Mouse (Mus musculus) stomach, embryonic 15.5 days (tissue): ENCODE results near the gene Gm10260. TPM values are rescaled to one million over a fixed set of nuclear protein-coding genes. Genes with fewer than 3 reads are reported as not detected.

Source experiments
- ATAC-seq: fragments of 200-750 bp; cut with Nextera tagmentation; 2 replicates; pipeline ENCODE4 v1.8.0; 2017; ENCODE audit warnings: low read depth, moderate number of reproducible peaks, moderate TSS enrichment; ENCODE audit not compliant: insufficient read depth, low FRiP score
- H3K27ac ChIP-seq: fragments of 300-500 bp; sonication (generic); 2 replicates; pipeline ENCODE4 v1.5.1; 2015; ENCODE audit warnings: mild to moderate bottlenecking, inconsistent platforms
- H3K27me3 ChIP-seq: fragments of 300-500 bp; sonication (generic); replicated peaks from 2 replicates; pipeline ENCODE4 v1.6.1; 2015; ENCODE audit warnings: inconsistent platforms
- H3K36me3 ChIP-seq: fragments of 300-500 bp; sonication (generic); 2 replicates; pipeline ENCODE4 v1.6.1; 2015; ENCODE audit warnings: inconsistent platforms
- H3K4me1 ChIP-seq: fragments of 300-500 bp; sonication (generic); 2 replicates; pipeline ENCODE4 v1.6.1; 2015; ENCODE audit warnings: inconsistent platforms
- H3K4me2 ChIP-seq: fragments of 300-500 bp; sonication (generic); 2 replicates; pipeline ENCODE4 v1.6.1; 2015; ENCODE audit warnings: mild to moderate bottlenecking, inconsistent platforms
- H3K4me3 ChIP-seq: fragments of 300-500 bp; sonication (generic); replicated peaks from 2 replicates; pipeline ENCODE4 v1.5.1; 2015; ENCODE audit warnings: inconsistent platforms
- H3K9ac ChIP-seq: fragments of 300-500 bp; sonication (generic); 2 replicates; pipeline ENCODE4 v1.6.1; 2015; ENCODE audit warnings: inconsistent platforms
- H3K9me3 ChIP-seq: fragments of 300-500 bp; sonication (generic); 2 replicates; pipeline ENCODE4 v1.6.1; 2016; ENCODE audit warnings: inconsistent platforms
- WGBS: fragments of 180-500 bp; shearing (Covaris S2); methylation state at CpG from one replicate; pipeline ENCODE4 v1.1.7; 2015; 5-methylcytosine and 5-hydroxymethylcytosine counted together
- polyA plus RNA-seq: library from polyadenylated mRNA; unstranded; fragments of >200 nt; fragmentation: Nextera tagmentation; extraction: Ambion mirVana; gene quantifications from 2 replicates; pipeline ENCODE4 v1.2.1, GENCODE M21; 2015

Gene Gm10260
- polyA plus RNA-seq, 1 experiment from 2014 or later, result 32.9 TPM

DNA sequence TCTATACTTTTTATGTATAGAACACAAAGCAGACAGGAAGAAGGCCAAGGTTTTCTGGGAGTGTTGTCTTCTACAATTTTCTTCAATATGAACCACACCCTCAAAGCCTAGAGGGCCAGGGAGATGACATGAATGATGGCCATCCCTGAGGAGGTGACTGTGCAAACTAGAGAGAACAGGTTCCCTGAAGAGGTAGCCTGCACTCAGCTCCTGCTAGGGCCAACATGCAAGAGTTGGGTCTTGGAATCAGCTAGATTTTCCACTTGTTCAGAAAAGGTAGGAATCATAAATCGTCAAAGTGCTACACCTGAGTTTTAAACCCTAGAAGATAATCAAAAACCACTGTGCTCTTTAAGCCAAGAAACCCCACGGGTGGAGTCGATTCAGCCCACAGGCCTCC is 6.2 kb upstream of the Gm10260 start:
- 82% methylated on average over 3 of the region's 3 CpGs for WGBS
- Histone ChIP-seq H3K36me3 (no peaks in the 10 kb centered on the region), H3K9me3 (no peaks in the 10 kb centered on the region), H3K27me3 (no peaks in the 10 kb centered on the region), H3K4me1 (0 out of 2 replicates have a peak, but pooled peaks cover 6% of the 10 kb centered on the region), H3K4me3 (no peak overlapping the region), H3K9ac (no peak overlapping the region), H3K4me2 (no peak overlapping the region), H3K27ac (no peak overlapping the region)
- peak; percentile 76; the same call in 1 of the 2 replicates for ATAC-seq

DNA sequence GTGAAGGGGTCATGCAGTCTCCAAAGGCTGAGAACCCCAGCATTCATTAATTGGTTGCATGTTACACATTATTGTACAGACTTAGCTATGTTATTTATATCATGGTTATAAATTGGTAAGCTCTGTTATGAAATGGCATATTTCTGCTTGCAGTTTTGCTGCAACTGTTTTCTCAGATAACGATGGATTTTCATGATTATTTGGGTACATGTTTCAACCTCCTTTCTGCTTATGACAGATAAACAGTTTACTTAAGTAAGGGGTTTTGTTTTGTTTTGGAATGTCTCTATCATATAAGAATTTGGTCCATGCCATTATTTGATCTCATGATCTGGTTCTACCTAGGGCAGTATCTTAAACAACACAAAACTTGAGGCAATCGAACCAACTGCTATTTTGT is 5.5 kb upstream of the Gm10260 start:
- H3K9ac ChIP-seq, result no peak overlapping the region
- no peak overlapping the region for H3K27ac ChIP-seq
- no peak overlapping the region for H3K4me2 ChIP-seq
- H3K9me3 ChIP-seq, result no peaks in the 10 kb centered on the region
- ATAC-seq, result no peak
- H3K27me3 ChIP-seq, result no peaks in the 10 kb centered on the region
- H3K36me3 ChIP-seq, result no peaks in the 10 kb centered on the region
- H3K4me1 ChIP-seq, result 0 out of 2 replicates have a peak, but pooled peaks cover 6% of the 10 kb centered on the region
- WGBS, result 69% methylated on average over 2 of the region's 2 CpGs
- H3K4me3 ChIP-seq, result no peak overlapping the region

DNA sequence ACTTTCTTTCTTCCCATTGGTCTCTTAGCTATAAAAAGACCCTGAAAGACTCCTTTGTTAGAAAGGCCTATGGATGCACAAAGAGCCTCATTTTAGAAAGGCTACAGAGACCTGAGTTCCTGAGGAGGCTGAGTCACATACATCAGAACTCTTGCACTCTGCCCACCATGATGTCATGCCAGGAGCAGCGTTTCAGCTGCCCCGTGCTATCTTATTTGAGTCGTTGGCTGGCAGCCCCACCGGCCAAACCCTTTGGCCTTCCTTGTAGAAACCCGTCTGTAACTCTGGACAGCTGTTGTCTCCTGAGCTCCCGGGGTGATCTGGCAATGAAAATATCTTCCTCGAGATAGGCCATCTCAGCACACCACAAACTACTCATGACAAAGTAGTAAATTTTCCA is 3.6 kb upstream of the Gm10260 start:
- Histone ChIP-seq H3K27ac (no peak overlapping the region), H3K9ac (no peak overlapping the region), H3K9me3 (no peaks in the 10 kb centered on the region), H3K36me3 (no peaks in the 10 kb centered on the region), H3K4me2 (no peak overlapping the region), H3K4me3 (no peak overlapping the region), H3K27me3 (no peaks in the 10 kb centered on the region), H3K4me1 (0 out of 2 replicates have a peak, but pooled peaks cover 6% of the 10 kb centered on the region)
- no peak for ATAC-seq
- 64% methylated on average over 7 of the region's 7 CpGs for WGBS

DNA sequence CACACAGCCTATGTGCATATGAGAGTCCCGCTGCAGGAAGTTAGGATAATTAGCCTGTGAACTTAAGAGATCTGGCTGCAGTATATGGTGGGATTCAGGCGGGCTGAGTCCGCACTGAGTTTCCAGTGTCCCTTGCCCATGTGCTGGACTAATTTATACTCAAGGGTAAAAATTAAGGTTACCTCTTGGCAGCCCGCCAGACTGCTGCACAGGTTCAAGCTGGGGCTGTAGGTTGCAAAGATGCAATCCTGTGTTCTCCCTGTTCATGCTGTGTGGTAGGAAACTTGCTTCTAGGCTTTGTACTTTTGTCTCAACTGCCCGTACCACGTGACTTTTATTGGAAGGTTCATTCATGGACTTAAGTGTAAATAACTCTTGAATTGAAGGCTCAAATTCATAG is 3.0 kb upstream of the Gm10260 start:
- Histone ChIP-seq H3K9ac (no peak overlapping the region), H3K9me3 (no peaks in the 10 kb centered on the region), H3K4me3 (no peak overlapping the region), H3K4me1 (0 out of 2 replicates have a peak, but pooled peaks cover 6% of the 10 kb centered on the region), H3K27me3 (no peaks in the 10 kb centered on the region), H3K36me3 (no peaks in the 10 kb centered on the region), H3K27ac (peak overlapping the region; percentile 11; the same call in 1 of the 2 replicates), H3K4me2 (no peak overlapping the region)
- peak; percentile 27; the same call in 1 of the 2 replicates for ATAC-seq
- WGBS, result 54% methylated on average over 6 of the region's 6 CpGs

DNA sequence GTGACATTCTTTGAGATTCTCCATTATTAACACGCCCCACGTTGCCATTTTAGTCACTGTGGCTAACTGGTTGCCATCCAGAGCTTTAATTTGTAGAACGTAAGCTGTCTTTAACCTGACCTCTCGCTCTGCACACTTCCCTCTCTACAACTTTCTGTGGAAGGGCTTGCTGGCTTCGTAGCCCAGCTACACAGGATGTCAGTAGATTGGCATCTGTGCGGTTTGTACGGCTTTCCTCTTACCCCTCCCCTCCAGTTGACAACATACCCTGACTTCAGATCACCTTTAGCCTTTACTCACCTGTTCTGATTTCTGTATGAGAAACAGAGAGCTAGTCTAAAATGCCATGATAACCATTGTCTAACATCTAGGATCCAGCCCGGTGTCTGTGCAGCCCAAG is 1.7 kb upstream of the Gm10260 start:
- H3K36me3 ChIP-seq, result no peaks in the 10 kb centered on the region
- 84% methylated on average over 8 of the region's 8 CpGs for WGBS
- no peak overlapping the region for H3K9ac ChIP-seq
- H3K4me3 ChIP-seq, result no peak overlapping the region
- no peak for ATAC-seq
- no peaks in the 10 kb centered on the region for H3K9me3 ChIP-seq
- H3K4me2 ChIP-seq, result no peak overlapping the region
- H3K27ac ChIP-seq, result no peak overlapping the region
- H3K4me1 ChIP-seq, result 0 out of 2 replicates have a peak, but pooled peaks cover 6% of the 10 kb centered on the region
- no peaks in the 10 kb centered on the region for H3K27me3 ChIP-seq

DNA sequence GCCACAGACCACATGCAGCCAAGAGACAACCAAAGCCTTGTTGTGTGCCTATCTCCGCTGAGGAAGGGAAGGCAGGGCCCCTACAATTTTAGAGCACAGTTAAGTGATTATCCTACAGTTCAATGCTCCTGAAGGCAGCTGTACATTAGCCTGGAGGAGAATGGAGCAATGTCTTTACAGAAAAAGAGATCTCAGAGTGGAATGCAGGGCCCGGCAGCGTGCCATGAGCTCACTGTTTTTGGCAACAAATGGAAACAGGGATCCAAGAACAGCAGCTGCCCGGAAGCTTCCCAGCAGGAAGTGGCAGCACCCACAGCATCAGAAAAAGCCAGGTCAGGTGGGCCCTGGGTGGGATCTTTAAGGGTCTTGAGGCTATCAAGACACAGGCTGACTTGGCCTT is 3.4 kb downstream of the Gm10260 start:
- Histone ChIP-seq H3K36me3 (no peaks in the 10 kb centered on the region), H3K9me3 (no peaks in the 10 kb centered on the region), H3K4me1 (no peaks in the 10 kb centered on the region), H3K9ac (no peak overlapping the region), H3K4me2 (no peak overlapping the region), H3K4me3 (no peak overlapping the region), H3K27ac (no peak overlapping the region), H3K27me3 (no peaks in the 10 kb centered on the region)
- ATAC-seq, result no peak
- WGBS, result 73% methylated on average over 4 of the region's 4 CpGs

DNA sequence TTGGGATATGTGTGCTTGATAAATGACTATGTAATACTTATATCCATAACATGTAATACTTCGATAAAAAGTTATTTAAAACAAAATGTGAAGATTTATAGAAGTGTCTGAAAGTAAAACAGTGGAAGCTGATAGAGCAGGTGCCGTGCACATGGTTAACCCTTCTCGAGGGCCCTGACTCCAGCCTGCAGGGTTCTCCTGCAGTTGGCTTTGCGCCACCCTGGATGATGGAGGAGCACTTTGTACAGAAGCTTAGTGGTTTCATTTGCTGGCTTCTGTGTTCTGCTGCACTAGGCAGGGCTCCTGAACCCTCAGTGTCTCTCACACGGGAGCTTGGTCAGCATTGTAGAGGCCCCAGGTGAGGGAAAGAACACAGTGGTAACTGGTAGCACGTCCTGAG is 4.3 kb downstream of the Gm10260 start:
- Histone ChIP-seq H3K4me2 (no peak overlapping the region), H3K4me1 (no peaks in the 10 kb centered on the region), H3K27me3 (no peaks in the 10 kb centered on the region), H3K9ac (no peak overlapping the region), H3K27ac (no peak overlapping the region), H3K9me3 (no peaks in the 10 kb centered on the region), H3K36me3 (no peaks in the 10 kb centered on the region), H3K4me3 (no peak overlapping the region)
- ATAC-seq, result no peak
- 73% methylated on average over 6 of the region's 6 CpGs for WGBS

DNA sequence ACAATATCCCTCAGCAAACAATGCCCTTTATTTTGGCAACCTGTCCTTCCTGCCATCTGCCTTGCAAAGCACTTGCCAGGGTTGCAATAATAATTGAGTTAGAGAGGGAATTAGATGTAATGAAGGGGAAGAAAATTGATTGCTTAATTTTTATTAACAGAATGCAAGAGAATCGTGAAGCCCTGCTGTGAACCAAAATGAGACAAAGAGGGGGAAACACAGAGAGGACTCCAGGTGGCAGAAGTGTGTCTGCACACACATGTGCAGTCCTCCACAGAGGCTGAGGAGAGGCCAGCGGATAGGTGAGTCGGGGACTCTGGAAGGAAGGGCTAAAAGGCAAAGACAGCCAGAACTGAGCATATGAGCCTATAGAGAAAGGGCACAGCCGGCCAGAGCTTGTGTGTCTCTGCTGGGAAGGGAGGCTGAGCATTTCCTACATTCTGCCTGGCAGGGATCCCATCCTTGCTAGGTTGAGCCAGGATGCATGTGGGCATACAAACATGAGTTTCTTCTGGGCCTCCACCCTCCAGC is 9.5 kb downstream of the Gm10260 start:
- Histone ChIP-seq H3K9me3 (no peaks in the 10 kb centered on the region), H3K27ac (no peak overlapping the region), H3K27me3 (no peaks in the 10 kb centered on the region), H3K4me1 (no peaks in the 10 kb centered on the region), H3K4me3 (no peak overlapping the region), H3K36me3 (no peaks in the 10 kb centered on the region), H3K4me2 (no peak overlapping the region), H3K9ac (no peak overlapping the region)
- WGBS, result 72% methylated on average over 4 of the region's 4 CpGs
- no peak for ATAC-seq

DNA sequence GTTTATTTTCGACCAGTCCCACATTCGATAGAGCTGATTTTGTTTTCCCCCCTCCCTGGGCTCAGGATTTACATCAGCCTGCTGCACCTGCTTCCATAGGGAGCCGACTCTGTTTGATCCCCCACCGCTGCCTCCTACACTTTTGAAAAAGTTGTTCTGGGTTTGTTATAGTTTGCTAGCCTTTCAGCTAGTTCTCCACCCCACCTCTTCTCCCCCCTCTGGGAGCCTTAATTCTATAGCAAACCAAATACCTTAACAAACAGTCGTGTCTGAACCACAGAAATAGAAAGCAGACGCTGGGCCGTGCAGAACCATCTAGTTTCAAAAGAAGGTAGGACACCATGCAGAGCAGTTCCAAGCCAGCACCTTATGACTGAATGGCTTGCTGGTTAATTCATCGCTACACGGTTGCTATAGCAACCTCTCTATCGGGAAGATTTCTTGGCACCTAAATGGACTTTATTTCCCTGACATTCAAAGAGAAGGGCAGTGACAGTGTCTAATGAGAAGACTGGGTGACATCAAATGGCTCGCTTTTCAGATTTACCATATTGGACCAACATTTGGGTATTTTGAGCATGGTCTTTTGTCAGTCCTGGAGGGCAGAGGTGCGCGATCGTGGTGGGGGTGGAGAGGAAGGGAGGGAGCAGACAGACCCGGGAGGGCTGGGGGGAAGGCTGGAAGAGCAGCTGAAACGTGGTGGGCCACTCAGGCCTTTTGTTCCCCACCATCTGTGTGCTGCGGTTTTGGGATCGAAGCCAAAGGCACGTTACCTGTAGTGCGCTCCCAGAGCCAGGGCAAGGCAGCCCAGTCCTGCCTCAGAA is 13.2 kb downstream of the Gm10260 start:
- Histone ChIP-seq H3K36me3 (no peaks in the 10 kb centered on the region), H3K9me3 (no peaks in the 10 kb centered on the region), H3K9ac (no peak overlapping the region), H3K4me1 (no peaks in the 10 kb centered on the region), H3K27me3 (no peaks in the 10 kb centered on the region), H3K4me3 (no peak overlapping the region), H3K4me2 (no peak overlapping the region), H3K27ac (no peak overlapping the region)
- ATAC-seq, result no peak
- 51% methylated on average over 20 of the region's 20 CpGs for WGBS

DNA sequence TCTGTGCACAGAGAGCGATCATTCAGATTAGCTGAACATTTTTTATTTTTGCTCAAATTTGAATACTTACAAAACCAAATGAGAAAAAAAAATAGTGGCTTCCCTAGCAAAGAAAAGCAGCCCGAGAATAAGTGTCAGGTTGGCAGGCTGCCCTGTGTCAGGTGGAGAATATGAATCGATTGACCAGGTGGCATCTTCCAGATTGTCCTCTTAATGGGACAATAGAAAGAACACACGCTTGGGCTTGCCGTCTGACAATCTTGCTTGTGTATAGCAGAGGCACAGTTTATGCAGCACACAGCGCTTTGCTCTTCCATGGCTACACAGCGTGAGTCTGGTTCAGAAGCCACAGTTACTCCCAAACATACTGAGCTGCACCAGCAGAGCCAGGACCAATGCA is 15.8 kb downstream of the Gm10260 start:
- Histone ChIP-seq H3K4me1 (no peaks in the 10 kb centered on the region), H3K27me3 (no peaks in the 10 kb centered on the region), H3K36me3 (no peaks in the 10 kb centered on the region), H3K4me2 (no peak overlapping the region), H3K4me3 (no peak overlapping the region), H3K9me3 (no peaks in the 10 kb centered on the region), H3K27ac (no peak overlapping the region), H3K9ac (no peak overlapping the region)
- 78% methylated on average over 7 of the region's 7 CpGs for WGBS
- no peak for ATAC-seq

DNA sequence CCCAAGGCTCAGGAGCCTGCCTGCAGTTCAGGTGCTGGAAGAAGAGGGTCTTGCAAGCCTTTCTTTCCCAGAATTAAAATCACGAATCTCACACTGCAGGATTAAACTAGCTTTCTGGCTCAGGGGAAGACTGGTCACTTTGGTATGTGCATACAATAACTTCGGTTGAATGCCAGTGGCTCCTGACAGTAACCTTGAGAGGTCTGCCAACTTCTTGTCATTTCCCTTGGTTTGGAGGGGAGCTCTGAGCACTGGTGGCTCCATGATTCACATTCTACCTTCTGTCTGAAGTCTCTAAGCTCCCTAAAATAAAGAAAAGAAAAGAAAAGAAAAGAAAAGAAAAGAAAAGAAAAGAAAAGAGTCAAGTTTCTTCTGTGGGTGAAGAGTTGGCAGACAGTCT is 16.4 kb downstream of the Gm10260 start:
- Histone ChIP-seq H3K4me1 (no peaks in the 10 kb centered on the region), H3K9ac (no peak overlapping the region), H3K9me3 (no peaks in the 10 kb centered on the region), H3K36me3 (no peaks in the 10 kb centered on the region), H3K4me2 (no peak overlapping the region), H3K27me3 (no peaks in the 10 kb centered on the region), H3K4me3 (no peak overlapping the region), H3K27ac (no peak overlapping the region)
- no peak for ATAC-seq
- WGBS, result 64% methylated on average over 2 of the region's 2 CpGs

DNA sequence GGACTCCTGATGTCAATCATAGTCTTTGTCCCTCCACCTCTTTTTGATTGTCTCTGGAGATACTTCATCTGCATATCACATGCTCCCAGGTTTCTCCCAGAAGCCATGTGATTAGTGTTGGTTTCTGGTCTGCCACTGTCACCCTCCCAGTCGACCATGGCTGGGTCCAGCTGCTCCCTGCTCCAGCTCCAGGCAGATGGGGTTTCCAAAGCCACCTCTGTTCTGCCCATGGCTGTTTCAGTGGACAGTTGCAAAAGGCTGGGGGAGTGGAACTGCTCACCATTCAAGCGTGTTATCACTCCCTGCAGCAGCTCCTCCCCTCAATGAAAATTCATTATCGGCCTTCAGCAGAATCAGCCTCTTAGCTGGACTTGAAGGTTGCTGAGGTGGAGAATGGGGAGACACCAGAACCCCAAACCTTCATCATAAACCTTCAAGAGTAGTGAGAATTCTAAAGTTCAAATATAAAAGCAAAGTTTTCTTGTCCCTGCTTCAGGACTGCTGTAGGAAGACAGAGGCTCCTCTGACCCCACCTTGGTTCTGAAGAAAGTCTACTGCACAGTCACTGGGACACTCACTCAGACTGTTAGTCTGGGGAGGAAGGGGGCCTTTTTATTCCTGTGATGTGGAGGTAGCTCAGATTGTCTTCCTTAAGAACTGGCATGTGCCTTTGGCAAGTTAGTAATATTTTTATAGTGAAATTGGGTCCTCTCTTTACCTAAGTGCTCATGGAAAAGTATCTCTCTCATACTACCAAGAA is 17.0 kb downstream of the Gm10260 start:
- no peaks in the 10 kb centered on the region for H3K36me3 ChIP-seq
- no peak overlapping the region for H3K4me2 ChIP-seq
- H3K27me3 ChIP-seq, result no peaks in the 10 kb centered on the region
- 60% methylated on average over 3 of the region's 3 CpGs for WGBS
- H3K9ac ChIP-seq, result no peak overlapping the region
- no peaks in the 10 kb centered on the region for H3K4me1 ChIP-seq
- no peak overlapping the region for H3K4me3 ChIP-seq
- H3K27ac ChIP-seq, result no peak overlapping the region
- peak; percentile 87; the same call in 1 of the 2 replicates for ATAC-seq
- no peaks in the 10 kb centered on the region for H3K9me3 ChIP-seq
